Mouse (Mus musculus) CD4-positive, CD25-positive, alpha-beta regulatory T cell (primary cell): ENCODE results near the gene Hbb-bt. TPM values are rescaled to one million over a fixed set of nuclear protein-coding genes. Genes with fewer than 3 reads are reported as not detected.

ENCODE experiments used
- polyA plus RNA-seq: library from polyadenylated mRNA; unstranded; fragments of 100-300 nt; shearing (Covaris generic); gene quantifications from one replicate; pipeline ENCODE4 v1.2.1, GENCODE M21; 2017

Hbb-bt gene
- 32.1 TPM for polyA plus RNA-seq

DNA sequence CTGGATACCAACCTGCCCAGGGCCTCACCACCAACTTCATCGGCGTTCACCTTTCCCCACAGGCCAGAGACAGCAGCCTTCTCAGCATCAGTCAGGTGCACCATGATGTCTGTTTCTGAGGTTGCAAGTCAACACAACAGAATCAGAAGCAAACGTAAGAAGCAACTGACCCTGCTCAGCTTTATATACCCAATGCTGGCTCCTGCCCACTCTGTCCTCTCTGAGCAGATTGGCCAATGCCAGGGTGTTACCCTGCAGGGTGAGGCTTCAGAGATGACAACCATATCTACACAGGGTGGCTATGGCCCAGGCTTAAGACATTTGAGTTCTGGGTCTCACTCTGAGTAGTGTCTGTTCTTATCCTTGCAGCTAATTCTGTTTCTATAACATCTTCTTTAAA lies at the start of gene Hbb-bt:
Hbb-bt (minus strand) TSS at position 231 of the 400 bp plus-strand sequence.

DNA sequence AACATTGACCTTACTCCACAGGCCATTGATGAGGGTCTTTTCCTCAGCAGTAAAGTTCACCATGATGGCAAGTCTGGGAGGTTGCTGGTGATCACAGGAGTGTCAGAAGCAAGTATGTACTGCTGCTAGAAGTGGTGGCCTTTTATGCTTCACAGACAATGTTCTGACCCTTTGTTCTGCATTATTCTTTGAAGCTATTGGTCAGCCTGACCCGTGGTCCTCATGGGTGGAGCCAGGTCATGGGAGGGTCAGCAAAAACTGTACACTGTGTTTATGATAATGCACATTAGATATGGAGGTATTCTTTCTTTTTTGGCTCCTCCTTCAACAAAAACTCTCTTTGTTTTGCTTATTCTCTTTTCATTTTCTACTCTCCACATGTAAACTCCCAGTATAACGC lies 39.3 kb upstream of the Hbb-bt start, which contains the start of gene Hbb-y:
Hbb-y (minus strand) TSS at position 127 of the 400 bp plus-strand sequence.

GRCm38 (mm10) chr7:103843034-103843433 lies 29.2 kb upstream of the Hbb-bt start, which contains the start of gene Hbb-bh1:
Gene Hbb-bh1, minus strand, starts transcription at chr7:103843164.

GRCm38 (mm10) chr7:103840268-103840667 lies 26.5 kb upstream of the Hbb-bt start, which contains the start of gene Hbb-bh2:
Gene Hbb-bh2, minus strand, starts transcription at chr7:103840520.

DNA sequence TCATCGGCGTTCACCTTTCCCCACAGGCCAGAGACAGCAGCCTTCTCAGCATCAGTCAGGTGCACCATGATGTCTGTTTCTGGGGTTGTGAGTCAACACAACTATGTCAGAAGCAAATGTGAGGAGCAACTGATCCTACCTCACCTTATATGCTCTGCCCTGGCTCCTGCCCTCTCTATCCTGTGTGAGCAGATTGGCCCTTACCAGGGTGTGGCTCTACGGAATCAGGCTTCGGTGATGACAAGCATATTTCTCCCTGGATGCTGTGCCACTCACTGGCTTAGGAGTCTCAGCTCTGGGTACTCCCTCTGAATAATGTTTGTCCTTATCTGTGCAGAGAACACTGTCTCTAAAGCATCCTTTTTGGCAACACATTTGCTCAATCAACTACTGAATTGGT lies 14.0 kb upstream of the Hbb-bt start, which contains the start of gene Hbb-bs:
Hbb-bs (minus strand) TSS at position 289 of the 400 bp plus-strand sequence.

DNA sequence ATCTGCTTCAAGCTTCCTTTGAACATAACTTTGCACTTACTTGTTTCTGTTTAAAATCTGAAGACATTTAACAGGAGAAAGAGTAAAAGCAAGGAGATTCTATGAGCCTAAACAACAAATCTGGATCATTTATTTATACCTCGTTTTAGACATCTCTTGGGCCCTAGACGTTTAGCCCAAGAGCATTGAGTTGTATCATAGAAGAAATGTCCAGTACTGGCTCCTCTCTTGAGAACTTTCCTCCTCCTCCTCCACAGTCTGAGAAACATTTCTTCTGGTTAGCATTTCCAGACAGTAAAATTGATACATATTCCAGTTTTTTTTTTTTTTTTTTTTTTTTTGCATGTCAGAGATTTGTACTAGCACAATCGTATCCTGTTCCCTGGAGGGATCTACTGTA lies 22.1 kb downstream of the Hbb-bt start, which contains the start of gene Olfr67:
Olfr67 (minus strand) TSS at position 101 of the 400 bp plus-strand sequence.

DNA sequence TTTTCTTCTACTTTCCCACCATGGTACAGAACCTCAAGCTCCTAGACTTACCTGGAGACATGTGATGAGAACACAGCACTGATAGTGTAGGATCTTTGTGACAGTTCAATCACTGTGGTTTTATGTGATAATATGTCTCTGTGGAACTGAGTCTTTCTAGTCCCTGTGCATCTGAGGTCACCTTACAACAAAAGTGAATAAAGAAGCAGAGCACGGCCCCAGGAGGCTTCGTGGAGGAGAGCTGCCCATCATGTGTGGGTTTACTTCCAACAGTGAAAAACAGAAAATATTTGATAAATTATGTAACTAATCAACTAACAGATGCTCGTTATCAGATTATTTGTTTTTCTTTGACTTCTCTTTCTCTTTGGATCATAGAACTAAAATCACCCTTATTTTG lies 34.2 kb downstream of the Hbb-bt start, which contains the start of gene Olfr68:
Olfr68 (minus strand) TSS at position 101 of the 400 bp plus-strand sequence.

DNA sequence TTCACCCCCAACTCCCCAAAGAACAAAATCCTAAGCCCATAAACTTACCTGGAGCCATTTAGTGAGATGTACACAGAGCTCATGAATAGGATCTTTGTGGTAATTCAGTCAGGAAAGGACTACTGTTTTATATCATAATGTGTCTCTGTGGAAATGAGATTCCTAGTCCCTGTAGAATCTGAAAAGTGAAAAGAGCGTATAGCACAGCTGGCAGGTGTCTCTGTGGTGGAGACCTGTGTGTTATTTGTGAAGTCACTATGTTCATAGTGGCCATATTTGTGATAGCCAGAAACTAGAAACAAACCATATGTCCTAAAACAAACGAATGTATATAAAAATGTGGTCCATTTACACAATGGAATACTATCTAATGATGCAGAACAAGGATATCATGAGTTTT lies 42.3 kb downstream of the Hbb-bt start, which contains the start of gene Olfr69:
Olfr69 (minus strand) TSS at position 101 of the 400 bp plus-strand sequence.

Other genes with a start within 250 kb of the Hbb-bt start
- not detected for gene Olfr616, start 244.9 kb downstream of the Hbb-bt start, polyA plus RNA-seq
- gene Olfr617, start 240.9 kb downstream of the Hbb-bt start, polyA plus RNA-seq: not detected
- gene Olfr618, start 223.9 kb downstream of the Hbb-bt start, polyA plus RNA-seq: not detected
- not detected for gene Olfr619, start 213.4 kb downstream of the Hbb-bt start, polyA plus RNA-seq
- gene Olfr620, start 201.5 kb downstream of the Hbb-bt start, polyA plus RNA-seq: 0.11 TPM
- not detected for gene Olfr622, start 171.3 kb downstream of the Hbb-bt start, polyA plus RNA-seq
- gene Olfr623, start 150.3 kb downstream of the Hbb-bt start, polyA plus RNA-seq: not detected
- gene Olfr624, start 142.8 kb downstream of the Hbb-bt start, polyA plus RNA-seq: 0.02 TPM
- not detected for gene Olfr625-ps1, start 131.3 kb downstream of the Hbb-bt start, polyA plus RNA-seq
- gene Olfr243, start 99.3 kb downstream of the Hbb-bt start, polyA plus RNA-seq: not detected
- not detected for gene Olfr628, start 83.6 kb downstream of the Hbb-bt start, polyA plus RNA-seq
- not detected for gene Olfr629, start 69.1 kb downstream of the Hbb-bt start, polyA plus RNA-seq
- gene Olfr630, start 56.7 kb downstream of the Hbb-bt start, polyA plus RNA-seq: not detected
- 0.08 TPM for gene Olfr69, start 42.4 kb downstream of the Hbb-bt start, polyA plus RNA-seq
- gene Olfr68, start 34.3 kb downstream of the Hbb-bt start, polyA plus RNA-seq: not detected
- gene Olfr67, start 22.2 kb downstream of the Hbb-bt start, polyA plus RNA-seq: 0.05 TPM
- 155 TPM for gene Hbb-bs, start 14.1 kb upstream of the Hbb-bt start, polyA plus RNA-seq
- not detected for gene Hbb-bh2, start 26.5 kb upstream of the Hbb-bt start, polyA plus RNA-seq
- gene Hbb-bh1, start 29.2 kb upstream of the Hbb-bt start, polyA plus RNA-seq: not detected
- not detected for gene Hbb-y, start 39.2 kb upstream of the Hbb-bt start, polyA plus RNA-seq
- gene Olfr66, start 72.3 kb upstream of the Hbb-bt start, polyA plus RNA-seq: not detected
- 0.07 TPM for gene Olfr64, start 80.5 kb upstream of the Hbb-bt start, polyA plus RNA-seq
- gene Olfr65, start 89.5 kb upstream of the Hbb-bt start, polyA plus RNA-seq: not detected
- gene Olfr631, start 114.8 kb upstream of the Hbb-bt start, polyA plus RNA-seq: not detected
- not detected for gene Olfr632, start 120.4 kb upstream of the Hbb-bt start, polyA plus RNA-seq
- not detected for gene Olfr633, start 130.4 kb upstream of the Hbb-bt start, polyA plus RNA-seq
- gene Olfr635, start 157.2 kb upstream of the Hbb-bt start, polyA plus RNA-seq: 0.02 TPM
- gene Olfr638, start 184.8 kb upstream of the Hbb-bt start, polyA plus RNA-seq: not detected
- 0.02 TPM for gene Olfr639, start 203.3 kb upstream of the Hbb-bt start, polyA plus RNA-seq
- gene Olfr640, start 211.6 kb upstream of the Hbb-bt start, polyA plus RNA-seq: not detected
- gene Olfr641, start 221.4 kb upstream of the Hbb-bt start, polyA plus RNA-seq: not detected
- gene Olfr642, start 238.7 kb upstream of the Hbb-bt start, polyA plus RNA-seq: not detected
- not detected for gene 4930516K23Rik, start 247.4 kb upstream of the Hbb-bt start, polyA plus RNA-seq